Mouse (Mus musculus) adrenal gland, adult 2 months (tissue): ENCODE results near the gene Gm26965. TPM values are rescaled to one million over a fixed set of nuclear protein-coding genes. Genes with fewer than 3 reads are reported as not detected.
"Not testable (repeated sequence)": the region's sequence is repeated elsewhere in the genome, so short reads cannot be mapped to it uniquely, and the experiment has no call there.

Source experiments
- DNase-seq: peaks from one replicate; pipeline ENCODE4 v3.0.0; 2021
- long read RNA-seq: library from polyadenylated mRNA; stranded (forward); transcript quantifications from one replicate; pipeline ENCODE4 v2.0.0, GENCODE M21; 2021
- polyA plus RNA-seq: library from polyadenylated mRNA; depleted of rRNA; stranded (reverse); fragments of >200 nt; gene quantifications from 2 replicates; pipeline ENCODE4 v1.2.3, GENCODE M21; 2012; rRNA removed
- total RNA-seq, 2 experiments: library from RNA; stranded (reverse); gene quantifications; 2 replicates each; pipeline ENCODE4 v1.2.3; 2021

Gene Gm26965
- total RNA-seq, result not detected
- polyA plus RNA-seq, result not detected in 2 replicates
- long read RNA-seq, result 0 reads

DNA sequence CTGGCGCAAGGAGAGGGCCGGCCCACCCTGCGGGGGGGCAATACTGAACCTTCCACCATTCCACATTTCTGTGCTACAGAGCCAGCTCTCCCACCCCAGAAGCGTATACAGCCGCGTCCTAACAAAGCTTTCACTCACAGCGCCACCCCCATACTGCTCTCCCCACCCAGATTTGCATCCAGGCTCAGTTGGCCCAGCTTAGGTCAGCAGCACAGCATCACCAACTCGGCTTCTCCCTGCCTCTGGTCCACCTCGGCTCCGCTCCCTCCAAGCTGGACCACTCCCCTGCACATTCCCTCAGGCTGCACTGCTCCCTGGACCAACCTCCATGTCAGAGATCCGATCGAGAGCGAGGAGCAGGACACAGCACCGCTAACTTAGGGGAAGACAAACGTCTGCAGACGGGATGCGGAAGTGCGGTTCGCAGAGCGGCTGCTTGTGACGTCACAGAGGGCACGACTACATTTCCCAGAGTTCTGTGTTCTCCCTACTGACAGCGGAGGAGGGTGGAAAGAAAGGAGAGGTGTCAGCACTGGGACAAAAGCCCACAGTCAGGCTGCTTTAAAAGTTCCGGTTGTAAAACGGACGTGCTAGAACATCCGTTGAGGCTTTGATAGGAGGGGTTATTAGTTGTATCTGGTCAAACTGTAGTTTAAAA lies at the start of gene Gm26965, which contains the start of gene Zfp87:
Gene Gm26965 (minus strand): TSS at position 399 of the 658 bp plus-strand sequence.
Gene Zfp87 (minus strand): TSS at position 425 of the 658 bp plus-strand sequence.
- peak; percentile 94 for DNase-seq

- DNase-seq, result no peak
Measured at GRCm38 (mm10) chr13:67572591-67573189, 46.7 kb upstream of the Gm26965 start.

GRCm38 (mm10) chr13:67553730-67554129 lies 27.8 kb upstream of the Gm26965 start, which contains the start of gene Zfp748:
Gene Zfp748, minus strand, starts transcription at chr13:67553830.
- no peak for DNase-seq

GRCm38 (mm10) chr13:67552505-67553346 lies 26.8 kb upstream of the Gm26965 start:
- peak; percentile 90 for DNase-seq

GRCm38 (mm10) chr13:67545941-67546340 lies 20.0 kb upstream of the Gm26965 start:
- no peak for DNase-seq

- no peak for DNase-seq
Measured at GRCm38 (mm10) chr13:67527049-67527730, 1.2 kb upstream of the Gm26965 start.

- no peak for DNase-seq
Measured at GRCm38 (mm10) chr13:67500908-67501307, 25.0 kb downstream of the Gm26965 start.

DNA sequence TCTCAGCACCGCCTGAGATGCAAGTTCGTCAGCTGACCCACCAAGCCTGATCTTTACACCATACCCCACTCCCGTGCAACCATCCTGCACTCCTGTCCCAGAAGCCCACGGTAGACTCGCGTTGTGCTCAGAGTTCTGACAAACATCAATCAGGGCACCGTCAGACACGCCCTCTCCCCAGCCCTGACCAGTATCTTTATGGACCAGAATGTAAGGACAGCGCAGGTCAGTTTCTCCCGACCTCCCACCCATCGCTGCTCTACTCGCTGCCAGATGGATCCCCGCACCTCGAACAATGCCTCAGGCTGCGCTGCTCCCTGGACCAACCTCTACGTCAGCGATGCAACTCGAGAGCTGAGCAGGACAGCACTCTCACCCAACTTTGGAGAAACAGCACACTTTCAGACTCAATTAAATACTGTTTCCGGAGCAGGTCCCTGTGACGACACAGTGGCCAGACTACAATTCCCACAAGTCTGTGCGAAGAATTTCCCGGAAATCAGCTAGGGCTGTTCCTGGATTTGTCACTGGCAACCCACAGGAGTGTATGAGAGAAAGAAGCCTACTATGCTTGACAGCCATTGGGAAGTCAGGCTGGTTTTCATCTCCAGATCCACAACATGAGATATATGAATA lies 25.7 kb downstream of the Gm26965 start, which contains the start of gene Zfp58:
Gene Zfp58 (minus strand): TSS at position 472 of the 636 bp plus-strand sequence.
- peak; percentile 91 for DNase-seq

GRCm38 (mm10) chr13:67495631-67496030 lies 30.3 kb downstream of the Gm26965 start:
- DNase-seq, result no peak

GRCm38 (mm10) chr13:67484424-67484811 lies 41.5 kb downstream of the Gm26965 start:
- no peak for DNase-seq

- DNase-seq, result peak; percentile 91
Measured at GRCm38 (mm10) chr13:67483625-67484423, 42.1 kb downstream of the Gm26965 start, which contains the start of gene Zfp874b. Gene Zfp874b, minus strand, starts transcription at chr13:67484258.

DNA sequence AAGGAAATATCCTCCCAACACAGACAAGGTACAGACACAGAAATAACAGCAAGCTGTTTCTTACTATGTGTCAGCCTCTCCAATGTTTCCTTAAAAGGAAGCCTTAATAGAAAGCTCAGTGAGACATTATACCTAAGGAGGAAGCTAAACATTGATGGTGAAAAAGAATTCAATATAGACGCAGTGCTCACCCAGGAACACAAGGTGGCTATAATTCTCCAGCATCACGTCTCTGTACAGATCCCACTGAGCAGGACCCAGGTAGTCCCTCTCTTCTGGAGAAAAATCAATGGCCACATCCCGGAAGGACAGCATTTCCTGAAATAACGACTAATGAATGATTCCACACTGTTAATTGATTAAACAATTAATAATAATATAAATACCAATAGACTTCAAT lies 44.4 kb downstream of the Gm26965 start:
- DNase-seq, result no peak

DNA sequence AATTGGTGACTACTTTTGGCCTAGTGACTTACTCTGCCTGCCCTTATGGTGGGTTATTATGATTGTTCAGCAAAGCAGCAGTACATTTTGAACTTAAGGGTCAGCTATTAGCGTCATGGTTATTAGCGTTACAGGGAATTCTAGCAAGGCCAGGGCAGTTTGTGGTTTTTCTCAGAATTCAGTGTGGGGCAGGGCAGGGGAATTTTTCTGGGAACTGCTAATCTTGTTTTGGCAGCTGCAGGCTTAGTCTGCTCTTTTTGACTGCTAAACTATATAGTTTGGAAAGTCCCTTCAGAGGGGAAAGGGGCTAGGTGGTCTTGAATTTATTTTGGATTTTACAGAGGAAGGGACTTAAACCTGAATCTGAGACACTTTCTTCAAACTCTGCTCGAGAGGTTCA lies 56.7 kb downstream of the Gm26965 start:
- DNase-seq, result no peak

DNA sequence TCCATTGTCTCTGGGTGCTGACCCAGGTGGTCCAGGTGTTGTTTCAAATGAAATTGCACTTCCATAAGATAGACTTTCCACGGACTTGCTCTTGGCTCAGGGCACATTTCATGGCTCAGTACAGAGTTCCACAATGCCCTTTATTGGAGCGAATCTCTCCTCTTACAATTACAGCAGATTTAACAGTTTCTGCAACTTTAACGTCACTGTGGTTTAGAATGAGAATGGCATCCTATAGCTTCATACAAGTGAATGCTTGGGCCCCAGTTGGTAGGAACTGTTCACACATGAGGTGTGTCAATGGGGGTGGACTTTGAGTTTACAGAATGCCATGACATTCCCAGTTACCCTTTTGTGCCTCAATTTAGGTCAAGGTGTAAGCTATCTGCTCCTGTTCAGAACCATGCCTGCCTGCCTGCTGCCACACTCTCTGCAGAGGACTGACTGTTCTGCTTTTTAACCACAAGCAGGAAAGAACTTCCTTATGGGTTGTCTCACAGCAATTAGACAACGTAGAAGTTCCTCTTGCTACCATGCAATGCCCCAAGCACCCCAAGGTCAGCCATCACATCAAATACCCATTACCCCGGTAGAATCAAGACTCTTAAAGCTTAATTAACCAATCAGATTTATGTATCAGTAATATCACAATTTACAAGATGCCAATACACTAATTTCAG lies 62.3 kb downstream of the Gm26965 start:
- not testable (repeated sequence) for DNase-seq

DNA sequence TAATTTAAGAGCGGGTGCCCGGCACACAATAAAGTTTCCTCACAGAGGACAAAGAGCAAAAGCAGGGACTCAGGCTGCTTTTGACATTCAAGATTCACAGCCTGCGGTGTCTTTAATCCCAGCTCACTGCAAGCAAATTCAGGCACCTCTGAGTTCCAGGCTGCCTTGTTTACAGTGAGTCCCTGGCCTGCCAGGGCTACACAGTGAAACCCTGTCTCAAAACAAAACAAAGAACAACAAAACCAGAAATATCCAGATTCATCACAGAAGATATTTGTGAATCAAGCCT lies 74.0 kb downstream of the Gm26965 start:
- no peak for DNase-seq

DNA sequence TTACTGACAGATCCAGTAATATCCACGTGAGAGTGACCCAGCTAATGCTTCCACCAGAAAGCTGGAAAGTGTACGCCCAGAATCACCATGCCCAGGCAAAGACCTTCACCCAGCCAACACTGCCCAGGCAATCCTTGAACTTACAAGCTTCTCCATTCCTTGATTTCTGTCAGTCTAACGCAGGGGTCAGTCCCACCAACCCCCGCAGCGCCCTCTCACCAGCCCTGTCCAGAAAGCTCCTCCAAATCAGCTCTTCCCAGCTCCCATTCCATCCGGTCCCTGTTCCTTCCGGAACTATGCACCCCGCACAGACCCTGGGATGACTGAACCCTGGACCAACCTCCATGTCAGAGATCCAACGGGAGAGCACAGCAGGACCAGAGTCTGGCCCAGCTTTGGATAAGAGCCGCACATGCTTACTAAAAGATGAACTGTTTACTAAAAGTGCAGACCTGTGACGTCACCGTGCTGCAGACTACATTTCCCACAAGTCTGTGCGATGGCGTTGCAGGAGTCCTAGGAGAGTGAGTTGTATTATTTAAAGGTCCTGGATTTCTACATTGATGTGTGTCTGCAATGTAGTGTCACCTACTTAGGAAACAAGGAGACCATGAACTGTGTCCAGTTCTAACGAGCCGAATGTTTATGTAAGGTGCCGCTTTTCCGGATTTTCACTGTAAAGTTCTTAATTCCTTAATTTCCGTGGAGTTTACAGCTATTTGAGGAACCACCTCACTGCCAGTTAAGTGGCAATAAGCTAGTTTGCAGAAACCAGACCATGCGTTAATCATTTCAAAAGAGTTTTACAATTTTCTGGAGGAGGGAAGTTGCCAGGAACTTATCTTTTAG lies 74.6 kb downstream of the Gm26965 start, which contains the start of gene Zfp874a:
Gene Zfp874a (minus strand): TSS at position 453 of the 849 bp plus-strand sequence.
- DNase-seq, result peak; percentile 93
